Mouse (Mus musculus): ENCODE results near the gene Kdm2b. TPM values are rescaled to one million over a fixed set of nuclear protein-coding genes. Genes with fewer than 3 reads are reported as not detected.

Gene Kdm2b
- polyA plus RNA-seq, 1 experiment, result 102 TPM

DNA sequence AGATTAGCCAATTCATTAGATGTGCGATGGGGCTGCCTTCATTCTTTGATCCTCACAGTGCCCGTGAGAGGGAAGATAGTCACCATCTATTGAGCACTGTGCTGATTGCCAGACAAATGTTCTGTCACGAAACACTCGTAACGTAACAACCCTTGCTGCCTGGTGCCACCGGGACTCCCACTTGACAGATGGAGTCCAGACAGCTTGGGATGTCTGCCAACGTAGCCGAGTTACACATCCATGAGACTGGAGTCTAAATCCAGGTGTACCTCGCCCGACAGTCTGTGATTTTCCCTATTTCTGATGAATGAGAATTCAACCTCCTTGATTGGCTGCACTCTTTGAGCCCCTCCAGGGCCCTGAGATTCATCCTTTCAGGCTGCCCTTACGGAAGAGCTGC lies 20.2 kb upstream of the Kdm2b start:
- peak; percentile 89 for DNase-seq (ENCODE audit: low read depth)
- TF ChIP-seq CTCF (IDR thresholded peaks at IDR 0.05; ENCODE audit: borderline replicate concordance, extremely low read depth, insufficient read depth, insufficient read length) (no peak), POLR2A (IDR thresholded peaks at IDR 0.05; ENCODE audit: borderline replicate concordance, extremely low read depth, insufficient read depth, insufficient read length, poor library complexity, severe bottlenecking) (no peak)

DNA sequence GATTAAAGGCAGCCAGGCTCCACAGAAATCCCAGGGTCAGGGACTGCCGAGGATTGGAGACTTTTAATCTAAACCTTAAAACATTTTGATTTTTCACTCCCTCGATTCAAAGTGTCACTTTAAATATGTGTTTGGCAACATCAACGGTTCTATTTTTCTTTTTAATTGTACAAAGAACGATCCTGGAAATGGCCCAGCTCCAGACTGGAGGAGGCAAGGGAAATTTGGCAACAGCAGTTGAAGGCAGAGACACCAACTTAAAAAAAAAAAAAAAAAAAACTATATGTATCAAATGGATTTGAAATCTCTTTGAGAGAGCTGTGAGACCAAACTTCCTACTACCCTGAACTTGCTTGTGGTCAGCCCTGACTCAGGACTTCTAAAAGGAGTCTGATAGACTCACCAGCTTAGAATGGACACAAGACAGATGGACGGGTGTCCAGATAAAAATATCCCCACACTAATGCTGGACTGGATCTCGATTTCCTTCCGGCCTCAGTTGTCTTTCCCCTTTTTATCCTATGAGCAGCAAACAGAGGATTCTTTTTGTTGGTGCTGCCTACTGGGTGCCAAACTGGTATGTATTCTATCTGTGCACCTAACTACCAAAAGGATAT lies 19.4 kb upstream of the Kdm2b start:
- TF ChIP-seq CTCF (IDR thresholded peaks at IDR 0.05; ENCODE audit: borderline replicate concordance, extremely low read depth, insufficient read depth, insufficient read length), result no peak
- no peak for TF ChIP-seq POLR2A (IDR thresholded peaks at IDR 0.05; ENCODE audit: borderline replicate concordance, extremely low read depth, insufficient read depth, insufficient read length, poor library complexity, severe bottlenecking)

GRCm38 (mm10) chr5:123005716-123006592 lies 16.3 kb upstream of the Kdm2b start:
- TF ChIP-seq CTCF (IDR thresholded peaks at IDR 0.05; ENCODE audit: borderline replicate concordance, extremely low read depth, insufficient read depth, insufficient read length) (no peak), POLR2A (IDR thresholded peaks at IDR 0.05; ENCODE audit: borderline replicate concordance, extremely low read depth, insufficient read depth, insufficient read length, poor library complexity, severe bottlenecking) (no peak)
- DNase-seq (ENCODE audit: low read depth), result peak; percentile 87

More for the DNA sequence above, 19.4 kb upstream of the Kdm2b start:
- DNase-seq (ENCODE audit: low read depth), result peak; percentile 63

- no peak for TF ChIP-seq POLR2A (IDR thresholded peaks at IDR 0.05; ENCODE audit: borderline replicate concordance, extremely low read depth, insufficient read depth, insufficient read length, poor library complexity, severe bottlenecking)
- no peak for DNase-seq (ENCODE audit: low read depth)
These were observed 11.3 kb upstream of the Kdm2b start for GRCm38 (mm10) chr5:123000901-123001300.

DNA sequence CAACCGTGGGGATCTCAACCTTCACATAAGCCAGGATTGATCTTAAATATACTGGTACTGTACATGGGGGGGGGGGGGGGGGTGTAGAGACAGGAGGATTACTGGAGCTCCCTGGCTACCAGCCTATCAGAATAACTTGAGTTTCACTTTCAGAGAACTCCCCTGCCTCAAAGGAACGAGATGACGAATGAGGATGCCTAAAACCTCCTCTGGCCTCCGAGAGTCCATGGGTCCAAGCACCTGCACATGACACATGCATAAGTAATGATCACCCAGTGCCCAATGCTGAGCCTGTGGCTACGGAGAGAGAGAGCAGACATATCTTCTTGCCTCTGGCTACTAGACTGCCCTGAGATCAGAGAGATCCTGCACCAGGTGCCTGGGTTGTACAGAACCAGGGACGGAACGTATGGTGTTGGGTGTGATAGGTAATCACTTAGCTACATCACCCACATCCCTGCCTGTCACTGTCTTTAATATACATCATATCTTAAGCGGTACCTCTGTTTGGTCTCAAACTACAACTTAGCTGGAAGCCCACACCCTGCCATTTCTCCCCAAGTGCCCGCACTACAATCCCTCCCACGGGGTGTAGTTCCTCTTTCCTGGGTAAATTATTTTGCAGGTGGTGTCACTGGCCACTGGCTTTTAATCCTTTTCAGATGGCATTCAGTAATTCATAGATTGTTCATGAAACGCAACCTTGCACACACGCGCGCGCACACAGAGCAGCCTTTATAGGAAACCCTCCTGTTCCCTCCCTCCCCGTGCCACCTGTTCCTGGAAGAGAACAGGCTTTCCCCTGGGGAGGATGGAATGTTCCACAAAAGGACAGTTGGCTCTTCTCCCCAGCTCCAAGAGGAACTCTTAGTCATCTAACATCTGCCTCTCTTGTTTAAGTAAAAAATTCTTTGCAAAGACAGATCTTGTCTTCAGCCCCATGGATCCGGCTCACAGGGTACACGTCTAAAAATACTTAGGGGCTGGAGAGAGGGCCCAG lies 7.9 kb upstream of the Kdm2b start:
- TF ChIP-seq POLR2A (IDR thresholded peaks at IDR 0.05; ENCODE audit: borderline replicate concordance, extremely low read depth, insufficient read depth, insufficient read length, poor library complexity, severe bottlenecking), result no peak
- TF ChIP-seq CTCF (IDR thresholded peaks at IDR 0.05; ENCODE audit: borderline replicate concordance, extremely low read depth, insufficient read depth, insufficient read length), result no peak
- DNase-seq (ENCODE audit: low read depth), result no peak

DNA sequence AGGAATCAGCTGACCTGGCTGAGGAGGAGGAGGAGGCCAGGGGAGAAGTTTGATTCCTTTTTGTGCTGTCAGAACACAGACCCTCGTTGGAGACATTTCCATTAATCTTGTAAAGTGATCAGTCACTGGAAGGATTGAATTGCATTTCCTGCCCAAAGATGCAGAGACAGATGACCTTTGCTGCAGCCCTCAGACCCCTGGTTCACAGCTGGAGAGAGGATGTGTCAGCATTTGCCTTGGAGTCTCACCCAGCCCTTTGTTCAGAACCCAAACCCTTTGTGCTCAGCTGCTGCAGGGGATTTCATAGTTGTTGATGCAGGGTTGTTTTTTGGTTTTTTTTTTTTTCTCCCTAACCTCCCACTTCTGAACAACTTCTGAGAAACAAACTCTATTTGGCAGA lies 5.3 kb upstream of the Kdm2b start:
- no peak for DNase-seq (ENCODE audit: low read depth)
- TF ChIP-seq CTCF (IDR thresholded peaks at IDR 0.05; ENCODE audit: borderline replicate concordance, extremely low read depth, insufficient read depth, insufficient read length) (no peak), POLR2A (IDR thresholded peaks at IDR 0.05; ENCODE audit: borderline replicate concordance, extremely low read depth, insufficient read depth, insufficient read length, poor library complexity, severe bottlenecking) (no peak)

DNA sequence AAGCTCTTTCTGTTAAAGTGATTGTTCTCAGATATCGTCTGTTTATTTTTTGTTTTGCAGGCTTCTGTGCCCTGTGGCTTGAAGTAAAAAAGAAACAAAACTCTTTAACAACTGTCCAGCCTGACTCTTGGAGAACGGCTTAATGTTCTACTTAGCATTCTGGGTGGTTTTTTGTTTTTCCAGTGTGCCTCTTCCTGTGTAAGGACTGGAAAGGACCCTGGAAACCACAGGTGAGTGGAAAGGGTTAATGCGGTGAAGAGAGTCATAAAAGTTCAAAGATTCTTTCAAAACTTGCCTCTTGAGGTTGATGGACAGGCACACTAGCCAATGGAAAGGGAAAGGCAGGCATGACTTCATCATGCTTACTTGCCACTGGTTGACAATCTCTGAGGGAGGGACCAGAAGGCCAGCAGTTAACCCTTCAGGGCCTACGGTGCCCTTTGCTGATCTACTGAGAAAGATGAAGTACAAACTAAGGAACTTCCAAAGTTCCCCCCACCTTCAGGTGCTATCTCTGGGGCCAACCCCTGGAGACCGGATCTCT lies 4.8 kb upstream of the Kdm2b start:
- peak; percentile 97 for DNase-seq (ENCODE audit: low read depth)
- TF ChIP-seq POLR2A (IDR thresholded peaks at IDR 0.05; ENCODE audit: borderline replicate concordance, extremely low read depth, insufficient read depth, insufficient read length, poor library complexity, severe bottlenecking) (no peak), CTCF (IDR thresholded peaks at IDR 0.05; ENCODE audit: borderline replicate concordance, extremely low read depth, insufficient read depth, insufficient read length) (no peak)

DNA sequence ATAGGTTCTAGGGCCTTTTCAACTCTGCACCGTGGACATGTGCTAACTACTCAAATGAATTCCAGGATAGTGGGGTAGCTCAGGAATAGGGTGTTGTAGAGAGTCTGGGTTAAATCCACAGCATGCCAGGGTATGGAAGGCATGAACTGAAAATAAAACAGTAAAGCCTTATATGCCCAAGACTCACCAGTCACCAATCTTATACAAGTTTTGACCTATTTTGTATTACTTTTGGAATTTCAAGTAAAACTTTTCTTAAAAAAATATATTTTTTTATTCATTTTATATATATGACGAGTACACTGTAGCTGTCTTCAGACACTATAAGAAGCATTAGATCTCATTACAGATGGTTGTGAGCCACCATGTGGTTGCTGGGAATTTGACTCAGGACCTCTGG lies 4.2 kb upstream of the Kdm2b start:
- DNase-seq (ENCODE audit: low read depth), result no peak
- TF ChIP-seq CTCF (IDR thresholded peaks at IDR 0.05; ENCODE audit: borderline replicate concordance, extremely low read depth, insufficient read depth, insufficient read length) (no peak), POLR2A (IDR thresholded peaks at IDR 0.05; ENCODE audit: borderline replicate concordance, extremely low read depth, insufficient read depth, insufficient read length, poor library complexity, severe bottlenecking) (no peak)

- TF ChIP-seq POLR2A (IDR thresholded peaks at IDR 0.05; ENCODE audit: borderline replicate concordance, extremely low read depth, insufficient read depth, insufficient read length, poor library complexity, severe bottlenecking) (no peak), CTCF (IDR thresholded peaks at IDR 0.05; ENCODE audit: borderline replicate concordance, extremely low read depth, insufficient read depth, insufficient read length) (no peak)
- DNase-seq (ENCODE audit: low read depth), result no peak
These were observed 1.9 kb upstream of the Kdm2b start for GRCm38 (mm10) chr5:122991350-122992004.

DNA sequence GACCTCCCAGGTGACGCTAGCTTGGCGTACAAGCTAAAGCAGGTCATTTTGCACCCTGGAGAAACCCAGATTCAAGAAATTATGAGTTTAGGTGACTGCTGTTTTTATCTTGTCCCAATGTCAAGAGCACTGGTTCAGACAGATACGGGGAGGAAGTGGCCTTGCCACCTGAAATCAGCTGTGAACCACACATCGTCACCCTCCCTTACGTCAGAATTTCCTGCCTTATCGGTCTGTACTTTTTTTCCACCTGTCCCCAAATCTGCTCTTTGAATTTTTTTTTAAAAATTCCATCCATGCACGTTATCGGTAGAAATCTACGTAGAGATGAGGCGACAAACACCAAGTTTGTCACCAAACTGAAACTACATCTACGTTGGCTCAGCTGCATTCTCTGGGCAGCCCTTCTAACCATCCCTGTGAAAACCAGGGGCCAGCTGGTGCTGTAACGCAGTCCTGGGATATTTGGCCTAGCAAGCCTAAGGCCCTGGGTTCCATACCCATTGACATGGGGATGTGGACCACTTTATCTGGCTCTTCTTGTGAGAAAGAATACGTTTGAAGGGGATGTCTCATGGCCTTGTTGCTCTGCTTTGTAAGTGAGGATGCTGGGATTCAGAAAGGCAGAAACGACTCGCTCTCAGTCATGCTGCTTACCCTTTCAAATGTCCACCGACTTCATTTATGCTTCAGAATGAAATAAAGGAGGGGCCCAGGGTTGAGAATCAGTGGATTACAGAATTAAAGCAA lies 963 bp upstream of the Kdm2b start:
- TF ChIP-seq CTCF (IDR thresholded peaks at IDR 0.05; ENCODE audit: borderline replicate concordance, extremely low read depth, insufficient read depth, insufficient read length) (no peak), POLR2A (IDR thresholded peaks at IDR 0.05; ENCODE audit: borderline replicate concordance, extremely low read depth, insufficient read depth, insufficient read length, poor library complexity, severe bottlenecking) (no peak)
- DNase-seq (ENCODE audit: low read depth), result no peak
